Mouse (Mus musculus) ES-Bruce4 (cell line): ENCODE data around the gene Fam222b. TPM values are rescaled to one million over a fixed set of nuclear protein-coding genes. Genes with fewer than 3 reads are reported as not detected.

Source experiments
- H3K27ac ChIP-seq: 2 replicates; pipeline ENCODE4 v1.5.1; 2012; ENCODE audit warnings: low read length, inconsistent platforms; ENCODE audit not compliant: insufficient read depth
- H3K27me3 ChIP-seq: 2 replicates; pipeline ENCODE4 v1.6.1; 2012; ENCODE audit warnings: mild to moderate bottlenecking, low read length, inconsistent platforms; ENCODE audit not compliant: control insufficient read depth, poor library complexity, insufficient read depth, severe bottlenecking
- H3K36me3 ChIP-seq: 2 replicates; pipeline ENCODE4 v1.6.1; 2012; ENCODE audit warnings: inconsistent platforms, mild to moderate bottlenecking, low read length, moderate library complexity; ENCODE audit not compliant: control insufficient read depth, poor library complexity, insufficient read depth, severe bottlenecking
- H3K4me1 ChIP-seq: one replicate; pipeline ENCODE4 v1.8.1; 2011; ENCODE audit warnings: low read length; ENCODE audit not compliant: control insufficient read depth, insufficient read depth
- H3K4me3 ChIP-seq: 2 replicates; pipeline ENCODE4 v1.5.1; 2011; ENCODE audit warnings: low read depth, mild to moderate bottlenecking, low read length
- H3K9ac ChIP-seq: 2 replicates; pipeline ENCODE4 v1.6.1; 2012; ENCODE audit warnings: low read depth, mild to moderate bottlenecking, inconsistent platforms; ENCODE audit not compliant: poor library complexity, severe bottlenecking
- H3K9me3 ChIP-seq: replicated peaks from 2 replicates; pipeline ENCODE4 v1.6.1; 2012; ENCODE audit warnings: mild to moderate bottlenecking, low read length, inconsistent platforms; ENCODE audit not compliant: control insufficient read depth, poor library complexity, insufficient read depth, severe bottlenecking
- CTCF ChIP-seq: IDR thresholded peaks from one replicate; pipeline ENCODE4 v1.8.1; 2011; ENCODE audit warnings: low read depth, low read length
- EP300 ChIP-seq: IDR thresholded peaks from 2 replicates; pipeline ENCODE4 v1.6.1; 2011; ENCODE audit warnings: low read depth, low read length; ENCODE audit not compliant: insufficient read depth
- POLR2A ChIP-seq: IDR thresholded peaks from one replicate; pipeline ENCODE4 v1.8.1; 2011; ENCODE audit warnings: low read length; ENCODE audit not compliant: insufficient read depth
- polyA plus RNA-seq: library from polyadenylated mRNA; stranded (reverse); fragments of >200 nt; gene quantifications from 2 replicates; pipeline ENCODE4 v1.2.4, GENCODE M21; 2011; ENCODE audit warnings: low read depth; ENCODE audit not compliant: missing spikeins, insufficient read depth, insufficient read length

Fam222b gene
- polyA plus RNA-seq, 1 experiment, result 17.5 TPM

DNA sequence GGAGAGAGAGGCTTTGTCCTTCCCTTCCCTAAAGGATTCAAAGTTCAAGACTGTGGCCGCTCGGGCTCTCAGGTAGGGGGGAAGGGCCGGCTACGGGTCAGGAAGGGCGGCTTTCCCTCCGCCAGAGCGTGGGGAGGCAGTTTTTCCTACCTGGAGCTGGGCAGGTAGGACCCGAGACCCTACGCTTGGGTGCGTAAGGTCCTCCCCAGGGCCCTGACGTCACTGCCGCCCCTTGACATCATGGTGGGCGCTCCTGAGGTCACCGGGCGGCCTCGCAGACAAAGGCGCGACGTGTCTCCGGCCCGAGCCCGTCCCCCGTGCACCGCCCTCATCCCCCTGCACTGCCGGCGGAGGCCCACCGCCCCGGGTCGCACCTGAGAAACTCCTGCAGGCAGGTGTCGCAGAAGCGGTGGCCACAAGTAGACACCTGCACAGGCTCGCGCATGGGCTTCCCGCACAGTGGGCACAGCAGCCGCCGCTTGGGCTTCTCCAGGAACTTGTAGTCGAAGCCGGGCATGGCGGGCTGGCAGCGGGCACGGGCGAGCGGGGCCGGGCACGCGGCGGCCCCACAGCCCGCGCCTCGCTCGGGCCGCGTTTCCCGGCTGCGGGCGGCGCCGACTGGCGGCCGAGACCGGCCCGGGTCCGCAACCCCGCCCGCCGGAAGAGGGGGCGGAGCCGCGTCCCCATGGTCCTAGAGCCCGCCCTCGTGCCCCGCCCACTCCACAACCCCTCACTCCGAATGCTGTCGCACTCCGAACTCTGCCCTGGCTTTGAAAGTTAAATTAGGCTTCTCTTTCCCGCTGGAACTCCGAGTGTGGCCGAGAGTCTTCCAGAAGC, 70.7 kb downstream of the Fam222b start, which contains the start of gene Traf4:
TSS of gene Traf4 (minus strand) at position 666 of the 837 bp plus-strand sequence.
- peak within 1 kb of the TSS; percentile 81 for H3K4me3 ChIP-seq
- H3K4me1 ChIP-seq, result peaks cover 11% of the 10 kb centered on the region
- no peak for TF ChIP-seq POLR2A
- TF ChIP-seq EP300, result peak; percentile 10; the same call in 1 of the 2 replicates
- no peak for TF ChIP-seq CTCF

DNA sequence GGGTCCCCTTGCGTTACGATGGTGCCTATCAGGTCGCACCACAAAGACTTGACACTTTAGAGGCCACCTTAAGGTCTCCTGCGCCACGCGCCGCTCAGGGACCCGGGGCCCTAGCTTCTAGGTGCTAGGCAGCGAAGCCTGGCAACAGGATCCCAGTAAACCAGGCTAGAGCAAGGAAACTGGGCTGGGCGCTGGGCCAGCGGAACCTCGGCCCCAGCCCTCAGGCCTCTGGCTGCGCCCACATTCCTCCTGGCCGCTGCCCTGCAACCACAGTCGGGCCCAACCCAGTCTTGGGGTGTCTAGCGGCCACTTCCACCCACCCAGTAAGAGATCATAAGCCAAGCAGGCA, 71.3 kb downstream of the Fam222b start:
- H3K27ac ChIP-seq, result peak overlapping the region; percentile 96
- H3K4me1 ChIP-seq, result peaks cover 11% of the 10 kb centered on the region
- TF ChIP-seq POLR2A, result no peak
- TF ChIP-seq EP300, result no peak
- TF ChIP-seq CTCF, result no peak
- H3K27me3 ChIP-seq, result no peaks in the 10 kb centered on the region
- peaks cover 15% of the 10 kb centered on the region for H3K36me3 ChIP-seq
- H3K9ac ChIP-seq, result peak overlapping the region; percentile 96
- no peaks in the 10 kb centered on the region for H3K9me3 ChIP-seq
- H3K4me3 ChIP-seq, result peak overlapping the region; percentile 59

More for the DNA sequence above, 70.7 kb downstream of the Fam222b start, which contains the start of gene Traf4:
- H3K27ac ChIP-seq, result peak within 1 kb of the TSS; percentile 96
- no peaks in the 10 kb centered on the region for H3K9me3 ChIP-seq
- H3K9ac ChIP-seq, result peak within 1 kb of the TSS; percentile 96
- peaks cover 21% of the 10 kb centered on the region for H3K36me3 ChIP-seq
- no peaks in the 10 kb centered on the region for H3K27me3 ChIP-seq

DNA sequence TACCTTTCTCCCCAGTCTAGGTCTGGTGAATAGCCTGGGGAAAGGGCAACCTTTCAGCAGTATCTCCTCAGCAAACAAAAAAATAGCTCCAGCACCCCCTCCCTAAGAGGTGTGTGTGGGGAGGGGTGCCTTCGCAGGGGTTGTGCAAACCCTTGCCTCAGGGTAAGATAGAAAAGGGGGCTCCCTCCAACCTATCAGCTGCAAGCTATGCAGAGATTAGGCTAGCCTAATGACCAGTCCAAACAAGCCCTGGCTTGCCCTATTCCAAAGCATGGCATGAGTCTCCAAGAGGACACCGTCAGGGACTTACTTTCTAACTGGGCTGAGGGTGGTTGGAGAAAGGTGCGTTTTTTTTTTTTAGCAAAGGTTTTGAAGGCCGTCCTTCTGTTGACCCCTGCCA, 71.7 kb downstream of the Fam222b start:
- no peaks in the 10 kb centered on the region for H3K9me3 ChIP-seq
- H3K27ac ChIP-seq, result peak overlapping the region; percentile 96
- H3K36me3 ChIP-seq, result peaks cover 11% of the 10 kb centered on the region
- TF ChIP-seq CTCF (no peak), POLR2A (no peak)
- H3K27me3 ChIP-seq, result no peaks in the 10 kb centered on the region
- peaks cover 11% of the 10 kb centered on the region for H3K4me1 ChIP-seq
- H3K4me3 ChIP-seq, result peak overlapping the region; percentile 59; the same call in 1 of the 2 replicates
- H3K9ac ChIP-seq, result peak overlapping the region; percentile 96

DNA sequence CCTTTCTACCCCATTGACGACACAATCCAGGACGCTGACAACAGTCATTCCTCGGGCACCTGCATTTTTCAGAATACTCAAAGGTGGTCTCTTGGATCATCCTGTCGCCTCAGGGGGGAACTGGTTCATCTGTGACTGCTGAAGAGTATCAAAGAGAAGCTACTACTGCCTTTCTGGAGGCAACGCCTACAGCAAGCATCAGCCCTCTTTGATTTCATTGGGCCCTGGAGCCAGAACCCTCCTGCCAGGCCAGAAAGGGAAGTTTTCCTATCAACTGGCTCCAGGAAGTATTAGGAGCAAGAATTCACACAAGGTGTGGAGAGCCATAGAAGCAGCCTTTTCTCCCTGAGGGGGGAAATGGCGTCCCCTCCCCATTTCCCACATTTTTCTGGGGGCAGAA, 72.2 kb downstream of the Fam222b start:
- Histone ChIP-seq H3K36me3 (peaks cover 7% of the 10 kb centered on the region), H3K4me3 (no peak overlapping the region), H3K27ac (peak overlapping the region; percentile 96), H3K9me3 (no peaks in the 10 kb centered on the region), H3K4me1 (peaks cover 11% of the 10 kb centered on the region), H3K9ac (peak overlapping the region; percentile 96), H3K27me3 (no peaks in the 10 kb centered on the region)
- TF ChIP-seq POLR2A, result no peak
- no peak for TF ChIP-seq CTCF
- TF ChIP-seq EP300, result no peak

DNA sequence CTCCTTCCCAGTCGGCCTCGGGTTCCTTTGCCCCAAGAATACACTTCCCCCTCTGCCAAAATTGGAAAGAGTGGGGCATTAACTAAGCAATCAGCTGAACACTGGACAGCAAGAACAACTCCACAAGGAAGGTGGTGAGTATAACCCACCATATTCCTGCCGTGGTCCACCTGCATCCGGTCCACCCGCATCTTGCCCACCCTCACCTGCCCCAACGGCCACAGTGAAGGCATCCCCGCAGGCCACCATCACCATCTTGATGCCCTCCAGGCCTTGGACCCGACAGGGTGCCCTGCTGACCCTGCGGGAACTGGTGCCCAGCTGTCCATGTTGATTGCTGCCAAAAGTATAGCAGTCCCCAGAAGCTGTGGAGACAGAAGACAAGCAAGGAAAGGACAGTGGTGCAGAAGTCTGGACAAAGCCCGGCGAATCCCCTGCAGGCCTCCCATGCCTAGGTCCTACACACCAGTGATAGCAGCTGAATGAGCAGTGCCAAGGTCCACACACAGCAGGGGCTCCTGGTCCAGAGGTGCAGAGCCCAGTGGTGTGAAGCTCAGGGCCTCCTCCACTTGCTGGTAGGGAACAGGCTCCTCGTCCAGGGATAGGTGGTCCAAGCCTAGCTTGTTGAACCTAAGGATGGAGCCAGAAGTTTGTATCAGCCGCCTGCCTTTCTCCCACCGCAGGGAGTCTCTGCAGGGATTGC, 72.9 kb downstream of the Fam222b start:
- H3K9ac ChIP-seq, result peak overlapping the region; percentile 96
- no peaks in the 10 kb centered on the region for H3K9me3 ChIP-seq
- no peak overlapping the region for H3K4me3 ChIP-seq
- no peak for TF ChIP-seq POLR2A
- TF ChIP-seq CTCF, result no peak
- TF ChIP-seq EP300, result no peak
- no peaks in the 10 kb centered on the region for H3K36me3 ChIP-seq
- peak overlapping the region; percentile 96 for H3K27ac ChIP-seq
- H3K4me1 ChIP-seq, result peaks cover 11% of the 10 kb centered on the region
- no peaks in the 10 kb centered on the region for H3K27me3 ChIP-seq
